Mouse (Mus musculus) G1E (cell line): Measurements from ENCODE around the gene Olfr304. TPM values are rescaled to one million over a fixed set of nuclear protein-coding genes. Genes with fewer than 3 reads are reported as not detected.

Experiments used
- ATAC-seq: 2 replicates; pipeline ENCODE4 v1.8.0; 2016; ENCODE audit warnings: mild to moderate bottlenecking; ENCODE audit not compliant: insufficient number of reproducible peaks, poor library complexity, low FRiP score, severe bottlenecking; ENCODE audit errors: extremely low read depth
- DNase-seq: peaks from one replicate; pipeline ENCODE4 v3.0.0; 2012; ENCODE audit warnings: low spot score
- H3K27me3 ChIP-seq: 2 replicates; pipeline ENCODE4 v1.6.1; 2012; ENCODE audit warnings: mild to moderate bottlenecking, low read length, inconsistent platforms; ENCODE audit not compliant: insufficient read depth
- H3K36me3 ChIP-seq: replicated peaks from 2 replicates; pipeline ENCODE3; 2012; ENCODE audit warnings: mild to moderate bottlenecking, inconsistent platforms
- H3K4me1 ChIP-seq: 2 replicates; pipeline ENCODE4 v1.6.1; 2012; ENCODE audit warnings: low read depth, low read length, inconsistent platforms, mixed read lengths; ENCODE audit not compliant: insufficient read depth
- H3K4me3 ChIP-seq: 2 replicates; pipeline ENCODE4 v1.5.1; 2012; ENCODE audit warnings: low read depth, mild to moderate bottlenecking, inconsistent platforms, low read length, moderate library complexity, mixed read lengths
- H3K9me3 ChIP-seq: replicated peaks from 2 replicates; pipeline ENCODE4 v1.6.1; 2012; ENCODE audit warnings: inconsistent platforms
- CTCF ChIP-seq: IDR thresholded peaks from 2 replicates; pipeline ENCODE4 v1.5.1; 2012; ENCODE audit warnings: low read depth, low read length, inconsistent platforms, mixed read lengths
- GATA1 ChIP-seq: IDR thresholded peaks from 2 replicates; pipeline ENCODE4 v1.6.1; 2012; ENCODE audit warnings: borderline replicate concordance, low read length, inconsistent platforms, mixed read lengths
- GATA2 ChIP-seq: IDR thresholded peaks from 2 replicates; pipeline ENCODE4 v1.6.1; 2012; ENCODE audit warnings: low read depth, low read length, inconsistent platforms, borderline replicate concordance
- POLR2AphosphoS5 ChIP-seq: IDR thresholded peaks from 2 replicates; pipeline ENCODE4 v1.6.1; 2012; ENCODE audit warnings: low read depth, low read length, inconsistent platforms; ENCODE audit not compliant: insufficient replicate concordance
- TAL1 ChIP-seq: conservative IDR thresholded peaks from 2 replicates; pipeline ENCODE4 v1.6.1; 2012; ENCODE audit warnings: low read depth, low read length, inconsistent platforms, mixed read lengths
- polyA plus RNA-seq: library from polyadenylated mRNA; stranded (reverse); fragments of >175 nt; gene quantifications from 2 replicates; pipeline ENCODE4 v1.2.3, GENCODE M21; 2012
- total RNA-seq, 2 experiments: library from RNA; stranded (forward) in 1 of 2; stranded (reverse) in 1 of 2; fragments of 200-1000 nt in 1 of 2; fragments of >200 nt in 1 of 2; fragmentation: Nextera tagmentation in 1 of 2; gene quantifications; 2 replicates each; pipeline ENCODE4 v1.2.3; 2014 to 2017

Olfr304 gene
- total and polyA plus RNA-seq, 3 experiments: 0.16 TPM; not detected in 2

- ATAC-seq: no peak
- H3K4me3 ChIP-seq: no peak overlapping the region
- H3K4me1 ChIP-seq: no peaks in the 10 kb centered on the region
- no peak for DNase-seq
- peaks cover 3% of the 10 kb centered on the region; the same call in 1 of the 2 replicates for H3K9me3 ChIP-seq
- H3K36me3 ChIP-seq: no peaks in the 10 kb centered on the region
- H3K27me3 ChIP-seq: no peaks in the 10 kb centered on the region
- no peak for TF ChIP-seq CTCF
- TF ChIP-seq GATA2: no peak
- no peak for TF ChIP-seq POLR2AphosphoS5
- no peak for TF ChIP-seq GATA1
- TF ChIP-seq TAL1: no peak
Measured at GRCm38 (mm10) chr7:86342881-86343565, 43.4 kb downstream of the Olfr304 start.

- Histone ChIP-seq H3K36me3 (no peaks in the 10 kb centered on the region), H3K27me3 (no peaks in the 10 kb centered on the region), H3K9me3 (peaks cover 3% of the 10 kb centered on the region; the same call in 1 of the 2 replicates), H3K4me3 (no peak within 1 kb of the TSS), H3K4me1 (no peaks in the 10 kb centered on the region)
- ATAC-seq (no peak), DNase-seq (no peak)
- TF ChIP-seq GATA2 (no peak), TAL1 (no peak), POLR2AphosphoS5 (no peak), GATA1 (no peak), CTCF (no peak)
Measured at GRCm38 (mm10) chr7:86337486-86337885, 49.0 kb downstream of the Olfr304 start, which contains the start of gene Olfr307. Gene Olfr307, minus strand, starts transcription at chr7:86337586.

Other genes with a start within 250 kb of the Olfr304 start
- not detected in 2 replicates for gene Vmn2r75, start 214.9 kb downstream of the Olfr304 start, total RNA-seq (2014; fragmentation: Nextera tagmentation)
- gene Vmn2r75, start 214.9 kb downstream of the Olfr304 start, total RNA-seq (2017): under 0.01 and 0.06 TPM in 2 replicates
- gene Vmn2r75, start 214.9 kb downstream of the Olfr304 start, polyA plus RNA-seq: not detected in 2 replicates
- gene Vmn2r76, start 140.3 kb downstream of the Olfr304 start, total RNA-seq (2014; fragmentation: Nextera tagmentation): not detected in 2 replicates
- gene Vmn2r76, start 140.3 kb downstream of the Olfr304 start, total RNA-seq (2017): 0.05 and 0.06 TPM in 2 replicates
- gene Vmn2r76, start 140.3 kb downstream of the Olfr304 start, polyA plus RNA-seq: not detected in 2 replicates
- gene Olfr310, start 109.5 kb downstream of the Olfr304 start, total RNA-seq (2014; fragmentation: Nextera tagmentation): not detected in 2 replicates
- gene Olfr310, start 109.5 kb downstream of the Olfr304 start, total RNA-seq (2017): 0.27 TPM in 1 of 2 replicates, not detected in the other
- not detected in 2 replicates for gene Olfr310, start 109.5 kb downstream of the Olfr304 start, polyA plus RNA-seq
- gene Olfr309, start 73.0 kb downstream of the Olfr304 start, total RNA-seq (2014; fragmentation: Nextera tagmentation): not detected in 2 replicates
- 0.11 TPM in 1 of 2 replicates, not detected in the other for gene Olfr309, start 73.0 kb downstream of the Olfr304 start, total RNA-seq (2017)
- not detected in 2 replicates for gene Olfr309, start 73.0 kb downstream of the Olfr304 start, polyA plus RNA-seq
- gene Olfr308, start 61.0 kb downstream of the Olfr304 start, total RNA-seq (2014; fragmentation: Nextera tagmentation): not detected in 2 replicates
- gene Olfr308, start 61.0 kb downstream of the Olfr304 start, total RNA-seq (2017): 0.11 TPM in 1 of 2 replicates, not detected in the other
- not detected in 2 replicates for gene Olfr308, start 61.0 kb downstream of the Olfr304 start, polyA plus RNA-seq
- not detected in 2 replicates for gene Olfr307, start 49.1 kb downstream of the Olfr304 start, total RNA-seq (2014; fragmentation: Nextera tagmentation)
- 0.11 and 0.35 TPM in 2 replicates for gene Olfr307, start 49.1 kb downstream of the Olfr304 start, total RNA-seq (2017)
- gene Olfr307, start 49.1 kb downstream of the Olfr304 start, polyA plus RNA-seq: not detected in 2 replicates
- gene Olfr305, start 19.7 kb downstream of the Olfr304 start, total RNA-seq (2014; fragmentation: Nextera tagmentation): not detected in 2 replicates
- 0.12 and 0.22 TPM in 2 replicates for gene Olfr305, start 19.7 kb downstream of the Olfr304 start, total RNA-seq (2017)
- not detected in 2 replicates for gene Olfr305, start 19.7 kb downstream of the Olfr304 start, polyA plus RNA-seq
- not detected in 2 replicates for gene Olfr303, start 11.1 kb upstream of the Olfr304 start, total RNA-seq (2014; fragmentation: Nextera tagmentation)
- gene Olfr303, start 11.1 kb upstream of the Olfr304 start, total RNA-seq (2017): 0.23 TPM in 1 of 2 replicates, not detected in the other
- not detected in 2 replicates for gene Olfr303, start 11.1 kb upstream of the Olfr304 start, polyA plus RNA-seq
- gene Olfr301, start 17.2 kb upstream of the Olfr304 start, total RNA-seq (2014; fragmentation: Nextera tagmentation): not detected in 2 replicates
- 0.12 TPM in 1 of 2 replicates, not detected in the other for gene Olfr301, start 17.2 kb upstream of the Olfr304 start, total RNA-seq (2017)
- gene Olfr301, start 17.2 kb upstream of the Olfr304 start, polyA plus RNA-seq: not detected in 2 replicates
- not detected in 2 replicates for gene Olfr299, start 73.3 kb upstream of the Olfr304 start, total RNA-seq (2014; fragmentation: Nextera tagmentation)
- 0.05 TPM in 1 of 2 replicates, not detected in the other for gene Olfr299, start 73.3 kb upstream of the Olfr304 start, total RNA-seq (2017)
- not detected in 2 replicates for gene Olfr299, start 73.3 kb upstream of the Olfr304 start, polyA plus RNA-seq
- not detected in 2 replicates for gene Olfr298, start 105.8 kb upstream of the Olfr304 start, total RNA-seq (2014; fragmentation: Nextera tagmentation)
- gene Olfr298, start 105.8 kb upstream of the Olfr304 start, total RNA-seq (2017): 0.12 TPM in 1 of 2 replicates, not detected in the other
- gene Olfr298, start 105.8 kb upstream of the Olfr304 start, polyA plus RNA-seq: not detected in 2 replicates
- not detected in 2 replicates for gene Olfr297, start 133.3 kb upstream of the Olfr304 start, total RNA-seq (2014; fragmentation: Nextera tagmentation)
- gene Olfr297, start 133.3 kb upstream of the Olfr304 start, total RNA-seq (2017): 0.06 TPM in 1 of 2 replicates, not detected in the other
- not detected in 2 replicates for gene Olfr297, start 133.3 kb upstream of the Olfr304 start, polyA plus RNA-seq
- gene Olfr295, start 197.2 kb upstream of the Olfr304 start, total RNA-seq (2014; fragmentation: Nextera tagmentation): not detected in 2 replicates
- 0.06 and 0.27 TPM in 2 replicates for gene Olfr295, start 197.2 kb upstream of the Olfr304 start, total RNA-seq (2017)
- not detected in 2 replicates for gene Olfr295, start 197.2 kb upstream of the Olfr304 start, polyA plus RNA-seq
- gene Olfr294, start 230.0 kb upstream of the Olfr304 start, total RNA-seq (2014; fragmentation: Nextera tagmentation): not detected in 2 replicates
- 0.12 and 0.16 TPM in 2 replicates for gene Olfr294, start 230.0 kb upstream of the Olfr304 start, total RNA-seq (2017)
- not detected in 2 replicates for gene Olfr294, start 230.0 kb upstream of the Olfr304 start, polyA plus RNA-seq